Mouse (Mus musculus) forebrain, embryonic 10.5 days (tissue): ENCODE results near the gene Gata2. TPM values are rescaled to one million over a fixed set of nuclear protein-coding genes. Genes with fewer than 3 reads are reported as not detected.

ENCODE experiments used
- polyA plus RNA-seq: library from polyadenylated mRNA; unstranded; fragments of >200 nt; fragmentation: Nextera tagmentation; extraction: Ambion mirVana; gene quantifications from 2 replicates; pipeline ENCODE4 v1.2.1, GENCODE M21; 2016

Gene Gata2
- polyA plus RNA-seq, 1 experiment from 2014 or later: 19.6 TPM

Other genes with a start within 250 kb of the Gata2 start
- gene H1fx, start 212.3 kb upstream of the Gata2 start, polyA plus RNA-seq: 20.1 and 20.3 TPM in 2 replicates
- 202 and 205 TPM in 2 replicates for gene Rab7, start 148.6 kb upstream of the Gata2 start, polyA plus RNA-seq
- gene Rpn1, start 109.4 kb upstream of the Gata2 start, polyA plus RNA-seq: 301 and 303 TPM in 2 replicates
- gene Dnajb8, start 28.4 kb downstream of the Gata2 start, polyA plus RNA-seq: not detected in 2 replicates